Mouse (Mus musculus): ENCODE results near the gene Lsm12. TPM values are rescaled to one million over a fixed set of nuclear protein-coding genes. Genes with fewer than 3 reads are reported as not detected.

The Lsm12 gene
- polyA plus RNA-seq (2016; fragmentation: Nextera tagmentation; extraction: Ambion mirVana), result 136 and 139 TPM in 2 replicates

DNA sequence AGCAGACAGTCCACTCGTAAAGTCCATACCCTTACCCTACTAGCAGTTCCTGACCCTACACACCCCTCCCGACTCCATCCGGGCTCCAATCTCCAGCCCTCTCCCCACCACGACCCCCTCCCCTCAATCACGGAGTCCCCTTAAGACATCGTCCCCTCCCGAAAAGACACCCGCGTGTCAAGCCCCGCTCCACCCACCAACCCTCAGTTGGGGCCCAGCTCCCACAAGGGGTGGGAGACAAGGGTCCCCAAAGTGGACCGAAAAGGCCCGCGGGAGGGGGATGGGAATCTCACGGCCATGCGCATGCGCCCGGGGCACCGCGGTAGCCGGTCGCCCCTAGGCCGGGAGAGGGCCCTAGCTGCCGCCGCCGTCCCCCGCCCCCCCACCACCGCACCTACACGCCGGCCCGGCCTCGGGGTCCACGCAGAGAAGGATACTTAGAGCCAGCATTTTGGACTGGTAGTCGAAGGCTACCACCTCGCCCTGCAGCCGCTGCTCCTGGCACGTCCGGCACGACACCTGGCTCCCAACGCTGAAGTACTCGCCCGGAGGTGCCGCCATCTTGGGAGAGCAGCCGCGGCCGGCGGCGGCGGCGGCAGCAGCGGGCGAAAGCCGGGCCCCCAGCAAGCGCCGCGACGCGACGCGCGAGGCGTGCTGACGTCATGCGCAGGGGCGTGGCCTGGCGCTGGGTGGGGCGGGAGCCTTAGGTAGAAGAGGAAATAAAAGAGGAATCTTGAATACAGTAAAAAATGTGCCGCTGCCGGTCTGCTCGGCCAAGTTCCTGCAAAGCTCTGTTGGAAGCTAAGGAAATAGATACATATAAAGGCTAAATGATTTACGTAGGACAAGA, at the start of gene Lsm12:
TSS of gene Lsm12 (minus strand) at position 651 of the 850 bp plus-strand sequence.
- Histone ChIP-seq H3K9ac (peak within 1 kb of the TSS; percentile 93), H3K9me3 (no peaks in the 10 kb centered on the region), H3K27ac (peak within 1 kb of the TSS; percentile 96), H3K27me3 (no peaks in the 10 kb centered on the region), H3K4me1 (peaks cover 30% of the 10 kb centered on the region), H3K36me3 (replicated peaks) (peaks cover 24% of the 10 kb centered on the region), H3K4me3 (replicated peaks) (peak within 1 kb of the TSS; percentile 90), H3K4me2 (peak within 1 kb of the TSS; percentile 78)
- ATAC-seq (ENCODE audit: low FRiP score), result peak; percentile 90
- WGBS, result under 1% methylated on average over 65 of the region's 70 CpGs

GRCm38 (mm10) chr11:102230006-102230741, 45.1 kb upstream of the Lsm12 start, which contains the start of gene Hdac5:
Gene Hdac5 (minus strand): TSS chr11:102230166.
- Histone ChIP-seq H3K4me1 (peaks cover 47% of the 10 kb centered on the region), H3K27ac (peak within 1 kb of the TSS; percentile 94), H3K27me3 (peaks cover 13% of the 10 kb centered on the region; the same call in 1 of the 2 replicates), H3K36me3 (replicated peaks) (no peaks in the 10 kb centered on the region), H3K4me3 (replicated peaks) (peak within 1 kb of the TSS; percentile 91), H3K4me2 (peak within 1 kb of the TSS; percentile 84), H3K9me3 (no peaks in the 10 kb centered on the region), H3K9ac (peak within 1 kb of the TSS; percentile 91)
- under 1% methylated on average over 49 of the region's 49 CpGs for WGBS
- ATAC-seq (ENCODE audit: low FRiP score), result peak; percentile 85

DNA sequence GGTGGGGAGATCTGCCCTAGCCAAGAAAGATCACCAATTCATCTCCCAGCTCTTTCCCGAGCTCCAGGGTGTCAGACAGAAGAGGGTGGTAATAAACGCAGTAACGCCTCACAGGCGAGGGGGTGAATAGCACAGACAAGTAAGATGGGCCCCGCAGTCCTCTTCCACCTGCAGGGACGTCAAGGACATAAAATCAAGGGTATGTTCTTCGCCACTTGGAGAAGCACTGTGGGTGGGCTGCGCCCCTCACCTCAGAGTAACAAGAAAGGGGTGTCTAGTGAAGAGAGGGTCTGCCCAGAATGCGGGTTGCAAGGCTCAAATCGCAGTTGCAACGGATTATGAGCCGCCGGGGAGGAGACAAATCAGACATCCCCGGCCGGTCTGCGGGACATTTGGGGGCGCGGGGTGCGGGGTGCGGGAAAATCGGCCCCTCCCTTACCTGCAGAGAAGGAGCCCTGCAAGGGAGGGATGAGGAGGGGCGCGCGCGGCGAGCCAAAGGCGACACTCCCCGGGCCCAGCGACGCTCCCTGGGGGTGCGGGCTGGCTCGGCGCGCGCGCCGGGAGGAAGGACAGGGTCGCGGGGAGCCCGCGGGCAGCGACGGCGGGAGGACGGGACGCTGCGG, 44.3 kb upstream of the Lsm12 start:
- peaks cover 54% of the 10 kb centered on the region for H3K4me1 ChIP-seq
- 1% methylated on average over 31 of the region's 47 CpGs for WGBS
- peak; percentile 31 for ATAC-seq (ENCODE audit: low FRiP score)

DNA sequence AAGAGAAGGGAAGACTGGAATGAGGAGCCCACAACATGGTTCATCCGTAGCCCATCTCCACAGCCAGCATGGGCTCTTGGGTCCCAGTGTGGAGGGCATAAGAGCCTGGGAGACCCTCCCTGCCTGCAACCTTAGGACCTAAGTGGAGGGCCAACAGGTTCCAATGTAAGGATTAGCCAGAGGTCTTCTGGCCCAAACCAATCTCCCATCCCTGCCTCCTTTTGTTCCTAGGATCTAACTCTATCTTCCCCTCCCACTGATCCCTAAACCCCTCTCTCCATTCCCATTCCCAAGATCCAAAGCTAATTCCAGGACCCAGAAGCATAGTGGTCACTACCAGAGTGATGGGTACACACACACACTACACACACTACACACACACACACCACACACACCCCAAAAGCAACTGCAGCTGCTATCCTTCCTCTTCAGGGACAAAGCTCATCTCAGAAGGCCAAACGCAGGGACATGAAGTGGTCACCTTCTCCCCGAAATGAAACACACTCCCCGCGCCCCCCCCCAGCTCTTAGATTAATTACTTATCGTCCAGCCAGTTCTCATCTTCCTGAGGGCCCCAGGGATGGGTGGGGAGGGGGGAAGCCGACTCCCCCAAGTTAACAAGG, 43.7 kb upstream of the Lsm12 start:
- Histone ChIP-seq H3K36me3 (replicated peaks) (no peaks in the 10 kb centered on the region), H3K4me2 (peak overlapping the region; percentile 84), H3K4me1 (peaks cover 59% of the 10 kb centered on the region), H3K9ac (peak overlapping the region; percentile 91), H3K4me3 (replicated peaks) (peak overlapping the region; percentile 91), H3K9me3 (no peaks in the 10 kb centered on the region), H3K27ac (peak overlapping the region; percentile 94), H3K27me3 (peaks cover 20% of the 10 kb centered on the region; the same call in 1 of the 2 replicates)
- ATAC-seq (ENCODE audit: low FRiP score), result no peak
- WGBS, result 16% methylated on average over 7 of the region's 7 CpGs

More for the DNA sequence above, 44.3 kb upstream of the Lsm12 start:
- Histone ChIP-seq H3K27ac (peak overlapping the region; percentile 94), H3K9me3 (no peaks in the 10 kb centered on the region), H3K4me3 (replicated peaks) (peak overlapping the region; percentile 91), H3K9ac (peak overlapping the region; percentile 91), H3K27me3 (peaks cover 20% of the 10 kb centered on the region; the same call in 1 of the 2 replicates), H3K36me3 (replicated peaks) (no peaks in the 10 kb centered on the region), H3K4me2 (peak overlapping the region; percentile 84)

- peak overlapping the region; percentile 91 for H3K4me3 ChIP-seq (replicated peaks)
- H3K36me3 ChIP-seq (replicated peaks), result no peaks in the 10 kb centered on the region; the same call in 1 of the 2 replicates
- peak; percentile 10; the same call in 1 of the 2 replicates for ATAC-seq (ENCODE audit: low FRiP score)
- peak overlapping the region; percentile 84 for H3K4me2 ChIP-seq
- peak overlapping the region; percentile 91 for H3K9ac ChIP-seq
- peaks cover 60% of the 10 kb centered on the region for H3K4me1 ChIP-seq
- 12% methylated on average over 9 of the region's 9 CpGs for WGBS
- H3K9me3 ChIP-seq, result no peaks in the 10 kb centered on the region
- H3K27me3 ChIP-seq, result peaks cover 20% of the 10 kb centered on the region; the same call in 1 of the 2 replicates
- H3K27ac ChIP-seq, result peak overlapping the region; percentile 94
These were observed 43.1 kb upstream of the Lsm12 start for GRCm38 (mm10) chr11:102228191-102228545.

- H3K27me3 ChIP-seq, result peaks cover 20% of the 10 kb centered on the region; the same call in 1 of the 2 replicates
- peaks cover 61% of the 10 kb centered on the region for H3K4me1 ChIP-seq
These were observed 42.4 kb upstream of the Lsm12 start for GRCm38 (mm10) chr11:102227270-102228190.

GRCm38 (mm10) chr11:102226067-102226978, 41.2 kb upstream of the Lsm12 start:
- peak overlapping the region; percentile 94 for H3K27ac ChIP-seq
- ATAC-seq (ENCODE audit: low FRiP score), result no peak
- H3K36me3 ChIP-seq (replicated peaks), result peaks cover 11% of the 10 kb centered on the region
- H3K9me3 ChIP-seq, result no peaks in the 10 kb centered on the region
- peaks cover 20% of the 10 kb centered on the region; the same call in 1 of the 2 replicates for H3K27me3 ChIP-seq
- H3K4me3 ChIP-seq (replicated peaks), result peak overlapping the region; percentile 91; the same call in 1 of the 2 replicates
- H3K4me1 ChIP-seq, result peaks cover 61% of the 10 kb centered on the region
- peak overlapping the region; percentile 91; the same call in 1 of the 2 replicates for H3K9ac ChIP-seq
- WGBS, result 65% methylated on average over 12 of the region's 12 CpGs
- H3K4me2 ChIP-seq, result peak overlapping the region; percentile 84

More at GRCm38 (mm10) chr11:102227270-102228190, 42.4 kb upstream of the Lsm12 start:
- Histone ChIP-seq H3K4me3 (replicated peaks) (peak overlapping the region; percentile 91), H3K27ac (peak overlapping the region; percentile 94), H3K4me2 (peak overlapping the region; percentile 84), H3K9ac (peak overlapping the region; percentile 91), H3K36me3 (replicated peaks) (no peaks in the 10 kb centered on the region; the same call in 1 of the 2 replicates), H3K9me3 (no peaks in the 10 kb centered on the region)
- peak; percentile 48 for ATAC-seq (ENCODE audit: low FRiP score)
- 4% methylated on average over 12 of the region's 12 CpGs for WGBS

GRCm38 (mm10) chr11:102225221-102225620, 40.1 kb upstream of the Lsm12 start:
- H3K36me3 ChIP-seq (replicated peaks), result peaks cover 16% of the 10 kb centered on the region
- no peak for ATAC-seq (ENCODE audit: low FRiP score)
- peaks cover 56% of the 10 kb centered on the region for H3K4me1 ChIP-seq
- H3K27me3 ChIP-seq, result peaks cover 20% of the 10 kb centered on the region; the same call in 1 of the 2 replicates
- no peaks in the 10 kb centered on the region for H3K9me3 ChIP-seq
- 80% methylated on average over 5 of the region's 5 CpGs for WGBS
- H3K27ac ChIP-seq, result no peak overlapping the region
- no peak overlapping the region for H3K4me3 ChIP-seq (replicated peaks)
- H3K9ac ChIP-seq, result peak overlapping the region; percentile 36; the same call in 1 of the 2 replicates
- no peak overlapping the region; the same call in 1 of the 2 replicates for H3K4me2 ChIP-seq

- 10% methylated on average over 22 of the region's 22 CpGs for WGBS
- H3K4me1 ChIP-seq, result peaks cover 62% of the 10 kb centered on the region
- H3K4me3 ChIP-seq (replicated peaks), result no peak overlapping the region
These were observed 39.6 kb upstream of the Lsm12 start for GRCm38 (mm10) chr11:102224686-102225085.

DNA sequence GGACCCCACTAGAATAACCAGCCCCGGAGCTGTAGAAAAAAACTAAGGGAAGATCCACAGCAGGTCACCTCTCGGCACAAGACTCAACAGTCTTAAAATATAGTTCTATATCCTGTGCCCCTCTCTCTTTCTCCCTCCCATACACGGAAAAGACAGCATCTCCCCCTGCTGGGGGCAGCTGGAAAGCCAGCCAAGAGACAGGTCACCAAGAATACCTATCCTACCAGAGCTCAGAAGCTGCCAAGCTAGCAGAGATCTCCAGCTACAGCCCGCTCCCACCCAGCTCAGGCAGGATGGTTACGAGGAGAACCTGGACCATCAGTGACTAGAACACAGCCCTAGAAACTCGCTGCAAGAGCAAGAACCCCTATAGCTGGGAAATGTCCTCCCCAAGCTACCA, 38.1 kb upstream of the Lsm12 start:
- 50% methylated on average over 6 of the region's 6 CpGs for WGBS
- Histone ChIP-seq H3K4me1 (peaks cover 63% of the 10 kb centered on the region), H3K36me3 (replicated peaks) (peaks cover 17% of the 10 kb centered on the region), H3K4me3 (replicated peaks) (no peak overlapping the region), H3K27me3 (peaks cover 20% of the 10 kb centered on the region; the same call in 1 of the 2 replicates), H3K4me2 (no peak overlapping the region), H3K27ac (no peak overlapping the region), H3K9me3 (no peaks in the 10 kb centered on the region), H3K9ac (no peak overlapping the region)
- ATAC-seq (ENCODE audit: low FRiP score), result no peak

More at GRCm38 (mm10) chr11:102224686-102225085, 39.6 kb upstream of the Lsm12 start:
- no peaks in the 10 kb centered on the region for H3K9me3 ChIP-seq
- peak overlapping the region; percentile 33 for H3K4me2 ChIP-seq
- H3K36me3 ChIP-seq (replicated peaks), result peaks cover 16% of the 10 kb centered on the region
- no peak for ATAC-seq (ENCODE audit: low FRiP score)
- peaks cover 20% of the 10 kb centered on the region; the same call in 1 of the 2 replicates for H3K27me3 ChIP-seq
- no peak overlapping the region for H3K27ac ChIP-seq
- H3K9ac ChIP-seq, result peak overlapping the region; percentile 36; the same call in 1 of the 2 replicates

All from forebrain, embryonic 12.5 days (tissue).